11 mouse cellular contexts compared by ENCODE assay signal in genomic region chr5:147435751-147436150, GRCm38 (mm10). TPM values are rescaled to one million over a fixed set of nuclear protein-coding genes. Genes with fewer than 3 reads are reported as not detected.
A peak's percentile ranks its signal among the peaks of the same experiment; 100 is the strongest.
DNase-seq lines count a peak whose midpoint lies in the region; ATAC-seq and TF ChIP-seq lines count a peak whose summit lies in the region.
"Had no signal": no experiment of that assay in that cellular context is flagged by ENCODE, and none has a peak within 500 bp of the region (broad histone marks: within the 10 kb centered on the region; RNA-seq: fewer than 3 reads in every experiment).

No protein-coding gene starts in this region.

- no peak overlapping the region for H3K4me2 ChIP-seq in hindbrain, embryonic 14.5 days (replicated peaks)
- peak overlapping the region; percentile 13; the same call in 1 of the 2 replicates for H3K4me2 ChIP-seq in lung, embryonic 15.5 days
- H3K4me2 ChIP-seq in liver, embryonic 16.5 days (ENCODE audit: low read depth, low read length) = peak overlapping the region; percentile 13; the same call in 1 of the 2 replicates

- ATAC-seq in hindbrain, embryonic 14.5 days (ENCODE audit: low FRiP score) = no peak
- ATAC-seq in lung, embryonic 15.5 days (ENCODE audit: borderline replicate concordance, extremely low read depth, low FRiP score, low TSS enrichment) = no peak
- no peak for ATAC-seq in liver, embryonic 16.5 days (ENCODE audit: low read depth)

- 7% methylated on average over 2 of the region's 2 CpGs for WGBS in cerebellum, adult 2 months
- 65% methylated on average over 2 of the region's 2 CpGs for WGBS in hindbrain, embryonic 14.5 days
- WGBS in hindbrain, embryonic 10.5 days = 76% methylated on average over 2 of the region's 2 CpGs
- 38% methylated on average over 2 of the region's 2 CpGs for WGBS in lung, embryonic 15.5 days
- 34% methylated on average over 2 of the region's 2 CpGs for WGBS in liver, embryonic 16.5 days (ENCODE audit: insufficient replicate concordance)

- H3K36me3 ChIP-seq in hindbrain, embryonic 14.5 days (replicated peaks; ENCODE audit: control insufficient read depth, insufficient read depth) = no peaks in the 10 kb centered on the region
- peaks cover 26% of the 10 kb centered on the region for H3K36me3 ChIP-seq in hindbrain, embryonic 10.5 days
- H3K36me3 ChIP-seq in lung, embryonic 15.5 days = no peaks in the 10 kb centered on the region; the same call in 1 of the 2 replicates
- H3K36me3 ChIP-seq in liver, embryonic 16.5 days (ENCODE audit: control insufficient read depth, insufficient read depth) = no peaks in the 10 kb centered on the region; the same call in 1 of the 2 replicates

- peak overlapping the region; percentile 83; the same call in 1 of the 2 replicates for H3K27ac ChIP-seq in cerebellum, adult 2 months (ENCODE audit: insufficient read depth, low read length)
- H3K27ac ChIP-seq in hindbrain, embryonic 14.5 days = 0 out of 2 replicates have a peak overlapping the region, but pooled peaks have one; percentile 41
- H3K27ac ChIP-seq in hindbrain, embryonic 10.5 days = no peak overlapping the region
- H3K27ac ChIP-seq in lung, embryonic 15.5 days = no peak overlapping the region
- H3K27ac ChIP-seq in liver, embryonic 16.5 days (ENCODE audit: low read length) = no peak overlapping the region; the same call in 1 of the 2 replicates
- H3K27ac ChIP-seq: left cerebral cortex, adult 2 months had no signal

- H3K9ac ChIP-seq in hindbrain, embryonic 14.5 days = no peak overlapping the region
- H3K9ac ChIP-seq in lung, embryonic 15.5 days = 0 out of 2 replicates have a peak overlapping the region, but pooled peaks have one; percentile 7
- no peak overlapping the region for H3K9ac ChIP-seq in liver, embryonic 16.5 days (ENCODE audit: low read depth, low read length)

- peaks cover 34% of the 10 kb centered on the region for H3K4me1 ChIP-seq in cerebellum, adult 2 months (ENCODE audit: control insufficient read depth, insufficient read depth, low read length)
- H3K4me1 ChIP-seq in hindbrain, embryonic 14.5 days (replicated peaks; ENCODE audit: control insufficient read depth, insufficient read depth, low read length) = peaks cover 33% of the 10 kb centered on the region
- H3K4me1 ChIP-seq in hindbrain, embryonic 10.5 days (replicated peaks) = peaks cover 39% of the 10 kb centered on the region
- peaks cover 61% of the 10 kb centered on the region for H3K4me1 ChIP-seq in lung, embryonic 15.5 days
- H3K4me1 ChIP-seq in liver, embryonic 16.5 days (ENCODE audit: control insufficient read depth, low read depth, low read length) = peaks cover 67% of the 10 kb centered on the region

- no peak for DNase-seq in cerebellum, adult 2 months
- no peak for DNase-seq in cerebellum, adult 9-11 months
- no peak for DNase-seq in hindbrain, embryonic 14.5 days (ENCODE audit: low spot score)
- DNase-seq in hindbrain, embryonic 10.5 days (ENCODE audit: low spot score) = no peak
- DNase-seq in lung, postnatal 10 days = no peak
- no peak for DNase-seq in layer of hippocampus, adult 9-10 months (ENCODE audit: low spot score)
- DNase-seq: right cerebral cortex, postnatal 14 days had no signal

- H3K27me3 ChIP-seq in cerebellum, adult 2 months (ENCODE audit: control insufficient read depth, insufficient read depth, low read length) = no peaks in the 10 kb centered on the region
- H3K27me3 ChIP-seq in hindbrain, embryonic 14.5 days (ENCODE audit: control insufficient read depth, insufficient read depth, low read length) = no peaks in the 10 kb centered on the region
- H3K27me3 ChIP-seq in hindbrain, embryonic 10.5 days (ENCODE audit: insufficient read depth, poor library complexity, severe bottlenecking) = no peaks in the 10 kb centered on the region
- H3K27me3 ChIP-seq in lung, embryonic 15.5 days = no peaks in the 10 kb centered on the region
- H3K27me3 ChIP-seq in liver, embryonic 16.5 days (ENCODE audit: control insufficient read depth, insufficient read depth, low read depth, low read length) = no peaks in the 10 kb centered on the region
- H3K27me3 ChIP-seq: megakaryocyte, embryonic 14.5 days had no signal

- no peak for TF ChIP-seq POLR2A in cerebellum, adult 2 months (IDR thresholded peaks at IDR 0.05; ENCODE audit: borderline replicate concordance, insufficient read depth, low read length)

- H3K4me3 ChIP-seq in cerebellum, adult 2 months (replicated peaks; ENCODE audit: insufficient read depth, low read depth, low read length) = peak overlapping the region; percentile 14
- H3K4me3 ChIP-seq in hindbrain, embryonic 14.5 days (replicated peaks; ENCODE audit: low read length) = no peak overlapping the region
- no peak overlapping the region for H3K4me3 ChIP-seq in hindbrain, embryonic 10.5 days
- no peak overlapping the region for H3K4me3 ChIP-seq in lung, embryonic 15.5 days
- H3K4me3 ChIP-seq in liver, embryonic 16.5 days (ENCODE audit: low read depth, low read length) = no peak overlapping the region
- H3K4me3 ChIP-seq: left cerebral cortex, adult 2 months had no signal

- no peak for TF ChIP-seq CTCF in cerebellum, adult 2 months (IDR thresholded peaks at IDR 0.05; ENCODE audit: borderline replicate concordance, insufficient read depth, low read depth, low read length)

- H3K9me3 ChIP-seq in hindbrain, embryonic 14.5 days (ENCODE audit: control insufficient read depth, low read length) = no peaks in the 10 kb centered on the region
- no peaks in the 10 kb centered on the region for H3K9me3 ChIP-seq in hindbrain, embryonic 10.5 days
- no peaks in the 10 kb centered on the region for H3K9me3 ChIP-seq in lung, embryonic 15.5 days
- H3K9me3 ChIP-seq in liver, embryonic 16.5 days (replicated peaks; ENCODE audit: control insufficient read depth, low read length) = no peaks in the 10 kb centered on the region
- H3K9me3 ChIP-seq: megakaryocyte, embryonic 14.5 days had no signal

RNA-seq across cellular contexts. Expression of gene Pan3, which starts 5.8 kb away (rescaled TPM):
- polyA plus RNA-seq in cerebellum, adult 2 months (2012; rRNA removed) = 97.4 and 105 TPM in 2 replicates
- polyA plus RNA-seq in hindbrain, embryonic 14.5 days (2014; fragmentation: Nextera tagmentation; extraction: Ambion mirVana) = 53.3 and 62.7 TPM in 2 replicates
- 47.7 and 50.3 TPM in 2 replicates for polyA plus RNA-seq in hindbrain, embryonic 10.5 days (2016; fragmentation: Nextera tagmentation; extraction: Ambion mirVana)
- 61.1 and 70.0 TPM in 2 replicates for polyA plus RNA-seq in lung, embryonic 15.5 days (2015; fragmentation: Nextera tagmentation; extraction: Ambion mirVana)
- 29.5 and 32.0 TPM in 2 replicates for polyA plus RNA-seq in liver, embryonic 16.5 days (2015; fragmentation: Nextera tagmentation; extraction: Ambion mirVana)

RNA-seq across cellular contexts. Expression of gene Flt3, which starts 35.5 kb away (rescaled TPM):
- polyA plus RNA-seq in cerebellum, adult 2 months (2012; rRNA removed) = 24.8 and 25.3 TPM in 2 replicates
- 0.95 and 1.1 TPM in 2 replicates for polyA plus RNA-seq in hindbrain, embryonic 14.5 days (2014; fragmentation: Nextera tagmentation; extraction: Ambion mirVana)
- not detected in 2 replicates for polyA plus RNA-seq in hindbrain, embryonic 10.5 days (2016; fragmentation: Nextera tagmentation; extraction: Ambion mirVana)
- 0.08 and 0.21 TPM in 2 replicates for polyA plus RNA-seq in lung, embryonic 15.5 days (2015; fragmentation: Nextera tagmentation; extraction: Ambion mirVana)
- 1.4 and 1.6 TPM in 2 replicates for polyA plus RNA-seq in liver, embryonic 16.5 days (2015; fragmentation: Nextera tagmentation; extraction: Ambion mirVana)

Comparison
In these comparisons a context has a peak if more than half of its experiments do, and no peak if none do; other contexts are left out.
1. H3K27ac ChIP-seq: peak in cerebellum, adult 2 months (single experiment) and hindbrain, embryonic 14.5 days (single experiment); none in hindbrain, embryonic 10.5 days (single experiment), lung, embryonic 15.5 days (single experiment) and liver, embryonic 16.5 days (single experiment).
2. RNA of gene Flt3, which starts 35.5 kb away (polyA plus RNA-seq): 24.8 to 25.3 TPM in cerebellum, adult 2 months; 1.4 to 1.6 TPM in liver, embryonic 16.5 days, 0.95 to 1.1 TPM in hindbrain, embryonic 14.5 days, 0.08 to 0.21 TPM in lung, embryonic 15.5 days and not detected in hindbrain, embryonic 10.5 days; every median in the first group is over 10 times any median in the second.